Mouse (Mus musculus): ENCODE measurements around the gene Fut11. TPM values are rescaled to one million over a fixed set of nuclear protein-coding genes. Genes with fewer than 3 reads are reported as not detected.
"Not testable (repeated sequence)": the region's sequence is repeated elsewhere in the genome, so short reads cannot be mapped to it uniquely, and the experiment has no call there.

Fut11 gene
- total and polyA plus RNA-seq, 2 experiments from 2014 or later: 11.1 to 11.9 TPM

- H3K27ac ChIP-seq (ENCODE audit: low read depth): peak within 1 kb of the TSS; percentile 97
- H3K27me3 ChIP-seq (ENCODE audit: control insufficient read depth, insufficient read depth, low read length): no peaks in the 10 kb centered on the region
- H3K4me2 ChIP-seq (ENCODE audit: low read depth, low read length): peak within 1 kb of the TSS; percentile 82
- no peaks in the 10 kb centered on the region for H3K9me3 ChIP-seq (replicated peaks; ENCODE audit: control insufficient read depth, low read length)
- DNase-seq (ENCODE audit: low spot score) (peak; percentile 76), ATAC-seq (ENCODE audit: insufficient read depth, low read depth) (peak; percentile 79)
- peak within 1 kb of the TSS; percentile 78 for H3K4me3 ChIP-seq (ENCODE audit: low read depth, low read length)
- peak within 1 kb of the TSS; percentile 94 for H3K9ac ChIP-seq (replicated peaks; ENCODE audit: low read depth, low read length)
- H3K36me3 ChIP-seq (replicated peaks; ENCODE audit: control insufficient read depth, insufficient read depth, low read length): peaks cover 20% of the 10 kb centered on the region
- under 1% methylated on average over 61 of the region's 61 CpGs for WGBS
- peaks cover 17% of the 10 kb centered on the region for H3K4me1 ChIP-seq (ENCODE audit: control insufficient read depth, insufficient read depth)
- TF ChIP-seq CTCF (IDR thresholded peaks at IDR 0.05; ENCODE audit: low read depth) (no peak), EP300 (IDR thresholded peaks at IDR 0.05; ENCODE audit: low read depth) (no peak; the same call in 1 of the 2 replicates)
Observed at GRCm38 (mm10) chr14:20702741-20703381, 8.1 kb downstream of the Fut11 start, which contains the start of gene Chchd1. Chchd1 (plus strand) TSS chr14:20703006.

- not testable (repeated sequence) for H3K9me3 ChIP-seq (replicated peaks; ENCODE audit: control insufficient read depth, low read length); H3K27me3 ChIP-seq (ENCODE audit: control insufficient read depth, insufficient read depth, low read length); DNase-seq (ENCODE audit: low spot score); ATAC-seq (ENCODE audit: insufficient read depth, low read depth)
- peaks cover 17% of the 10 kb centered on the region for H3K4me1 ChIP-seq (ENCODE audit: control insufficient read depth, insufficient read depth)
- peak overlapping the region; percentile 82 for H3K4me2 ChIP-seq (ENCODE audit: low read depth, low read length)
- peak overlapping the region; percentile 97 for H3K27ac ChIP-seq (ENCODE audit: low read depth)
- 5% methylated on average over 8 of the region's 8 CpGs for WGBS
- 0 out of 2 replicates have a peak, but pooled peaks have one; percentile 9 for TF ChIP-seq EP300 (IDR thresholded peaks at IDR 0.05; ENCODE audit: low read depth)
- peak overlapping the region; percentile 78 for H3K4me3 ChIP-seq (ENCODE audit: low read depth, low read length)
- H3K36me3 ChIP-seq (replicated peaks; ENCODE audit: control insufficient read depth, insufficient read depth, low read length): peaks cover 20% of the 10 kb centered on the region
- H3K9ac ChIP-seq (replicated peaks; ENCODE audit: low read depth, low read length): peak overlapping the region; percentile 94
Observed at GRCm38 (mm10) chr14:20703461-20703860, 8.7 kb downstream of the Fut11 start.

GRCm38 (mm10) chr14:20707201-20708190 lies 12.7 kb downstream of the Fut11 start, which contains the start of gene Zswim8:
Zswim8 (plus strand) TSS chr14:20707552.
- Histone ChIP-seq H3K36me3 (replicated peaks; ENCODE audit: control insufficient read depth, insufficient read depth, low read length) (peaks cover 40% of the 10 kb centered on the region), H3K27me3 (ENCODE audit: control insufficient read depth, insufficient read depth, low read length) (no peaks in the 10 kb centered on the region), H3K4me2 (ENCODE audit: low read depth, low read length) (peak within 1 kb of the TSS; percentile 71), H3K9ac (replicated peaks; ENCODE audit: low read depth, low read length) (peak within 1 kb of the TSS; percentile 91), H3K4me1 (ENCODE audit: control insufficient read depth, insufficient read depth) (peaks cover 12% of the 10 kb centered on the region), H3K4me3 (ENCODE audit: low read depth, low read length) (peak within 1 kb of the TSS; percentile 74), H3K27ac (ENCODE audit: low read depth) (peak within 1 kb of the TSS; percentile 84), H3K9me3 (replicated peaks; ENCODE audit: control insufficient read depth, low read length) (no peaks in the 10 kb centered on the region)
- WGBS: 1% methylated on average over 74 of the region's 80 CpGs
- ATAC-seq (ENCODE audit: insufficient read depth, low read depth) (peak; percentile 86), DNase-seq (ENCODE audit: low spot score) (peak; percentile 95)
- TF ChIP-seq EP300 (IDR thresholded peaks at IDR 0.05; ENCODE audit: low read depth): no peak
- TF ChIP-seq CTCF (IDR thresholded peaks at IDR 0.05; ENCODE audit: low read depth): no peak

GRCm38 (mm10) chr14:20708239-20708638 lies 13.5 kb downstream of the Fut11 start:
- ATAC-seq (ENCODE audit: insufficient read depth, low read depth) (no peak), DNase-seq (ENCODE audit: low spot score) (no peak)
- Histone ChIP-seq H3K27me3 (ENCODE audit: control insufficient read depth, insufficient read depth, low read length) (no peaks in the 10 kb centered on the region), H3K27ac (ENCODE audit: low read depth) (peak overlapping the region; percentile 84), H3K4me2 (ENCODE audit: low read depth, low read length) (peak overlapping the region; percentile 71), H3K4me1 (ENCODE audit: control insufficient read depth, insufficient read depth) (peaks cover 12% of the 10 kb centered on the region), H3K9me3 (replicated peaks; ENCODE audit: control insufficient read depth, low read length) (no peaks in the 10 kb centered on the region), H3K4me3 (ENCODE audit: low read depth, low read length) (peak overlapping the region; percentile 74), H3K36me3 (replicated peaks; ENCODE audit: control insufficient read depth, insufficient read depth, low read length) (peaks cover 48% of the 10 kb centered on the region), H3K9ac (replicated peaks; ENCODE audit: low read depth, low read length) (peak overlapping the region; percentile 91)
- TF ChIP-seq CTCF (IDR thresholded peaks at IDR 0.05; ENCODE audit: low read depth) (no peak), EP300 (IDR thresholded peaks at IDR 0.05; ENCODE audit: low read depth) (no peak)
- 5% methylated on average over 10 of the region's 10 CpGs for WGBS

GRCm38 (mm10) chr14:20713832-20714231 lies 19.1 kb downstream of the Fut11 start:
- Histone ChIP-seq H3K4me1 (ENCODE audit: control insufficient read depth, insufficient read depth) (peaks cover 5% of the 10 kb centered on the region), H3K27ac (ENCODE audit: low read depth) (peak overlapping the region; percentile 73), H3K9me3 (replicated peaks; ENCODE audit: control insufficient read depth, low read length) (no peaks in the 10 kb centered on the region), H3K4me3 (ENCODE audit: low read depth, low read length) (no peak overlapping the region), H3K27me3 (ENCODE audit: control insufficient read depth, insufficient read depth, low read length) (no peaks in the 10 kb centered on the region), H3K9ac (replicated peaks; ENCODE audit: low read depth, low read length) (peak overlapping the region; percentile 47; the same call in 1 of the 2 replicates), H3K36me3 (replicated peaks; ENCODE audit: control insufficient read depth, insufficient read depth, low read length) (peaks cover 89% of the 10 kb centered on the region), H3K4me2 (ENCODE audit: low read depth, low read length) (no peak overlapping the region)
- TF ChIP-seq CTCF (IDR thresholded peaks at IDR 0.05; ENCODE audit: low read depth): no peak
- no peak for TF ChIP-seq EP300 (IDR thresholded peaks at IDR 0.05; ENCODE audit: low read depth)
- DNase-seq (ENCODE audit: low spot score) (peak; percentile 59), ATAC-seq (ENCODE audit: insufficient read depth, low read depth) (peak; percentile 76)
- 24% methylated on average over 11 of the region's 11 CpGs for WGBS
